Mouse (Mus musculus): ENCODE measurements around the gene Ccdc62. TPM values are rescaled to one million over a fixed set of nuclear protein-coding genes. Genes with fewer than 3 reads are reported as not detected.

Ccdc62 gene
- polyA plus RNA-seq, 1 experiment from 2014 or later, result 6.4 TPM

- H3K27ac ChIP-seq (ENCODE audit: low read depth, low read length), result no peak overlapping the region
- WGBS (ENCODE audit: insufficient replicate concordance), result 70% methylated on average over 11 of the region's 11 CpGs
These were observed 34.1 kb upstream of the Ccdc62 start for GRCm38 (mm10) chr5:123896395-123896794.

DNA sequence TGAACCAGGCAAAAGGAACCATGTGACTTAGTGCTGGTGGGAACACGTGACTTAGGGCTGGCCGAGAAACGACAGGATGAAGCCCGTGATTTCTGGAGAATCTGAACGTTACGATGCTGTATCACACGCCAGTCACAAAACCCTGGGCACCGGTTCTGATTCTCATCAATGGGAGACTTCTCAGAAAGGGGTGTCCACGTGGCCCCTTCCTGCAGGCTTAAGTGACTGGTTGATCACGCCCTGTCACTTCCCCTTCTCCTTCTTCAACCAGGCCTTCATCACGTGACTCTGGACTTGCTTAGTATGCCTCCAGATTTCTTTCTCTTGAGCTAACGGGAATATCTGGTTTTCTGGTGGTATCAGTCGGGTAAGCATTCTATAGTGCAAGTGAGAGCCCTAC is 33.1 kb upstream of the Ccdc62 start:
- Histone ChIP-seq H3K9ac (ENCODE audit: low read depth, low read length) (no peak overlapping the region), H3K27me3 (ENCODE audit: control insufficient read depth, insufficient read depth, low read length) (no peaks in the 10 kb centered on the region), H3K27ac (ENCODE audit: low read depth, low read length) (no peak overlapping the region), H3K4me3 (ENCODE audit: low read depth, low read length) (no peak overlapping the region), H3K9me3 (replicated peaks; ENCODE audit: control insufficient read depth, low read length) (no peaks in the 10 kb centered on the region), H3K4me2 (no peak overlapping the region), H3K4me1 (ENCODE audit: control insufficient read depth, insufficient read depth, low read length) (no peaks in the 10 kb centered on the region), H3K36me3 (ENCODE audit: control insufficient read depth, insufficient read depth, low read length) (no peaks in the 10 kb centered on the region)
- 74% methylated on average over 13 of the region's 13 CpGs for WGBS (ENCODE audit: insufficient replicate concordance)
- no peak for ATAC-seq (replicated peaks; ENCODE audit: insufficient number of reproducible peaks, low FRiP score, low TSS enrichment)

More at GRCm38 (mm10) chr5:123896395-123896794, 34.1 kb upstream of the Ccdc62 start:
- no peak overlapping the region for H3K4me2 ChIP-seq
- no peak overlapping the region for H3K4me3 ChIP-seq (ENCODE audit: low read depth, low read length)
- no peak for ATAC-seq (replicated peaks; ENCODE audit: insufficient number of reproducible peaks, low FRiP score, low TSS enrichment)
- H3K27me3 ChIP-seq (ENCODE audit: control insufficient read depth, insufficient read depth, low read length), result no peaks in the 10 kb centered on the region
- H3K9ac ChIP-seq (ENCODE audit: low read depth, low read length), result no peak overlapping the region
- no peaks in the 10 kb centered on the region for H3K36me3 ChIP-seq (ENCODE audit: control insufficient read depth, insufficient read depth, low read length)
- no peaks in the 10 kb centered on the region for H3K4me1 ChIP-seq (ENCODE audit: control insufficient read depth, insufficient read depth, low read length)
- no peaks in the 10 kb centered on the region for H3K9me3 ChIP-seq (replicated peaks; ENCODE audit: control insufficient read depth, low read length)

- H3K4me1 ChIP-seq (ENCODE audit: control insufficient read depth, insufficient read depth, low read length), result peaks cover 12% of the 10 kb centered on the region
- H3K9me3 ChIP-seq (replicated peaks; ENCODE audit: control insufficient read depth, low read length), result no peaks in the 10 kb centered on the region
- no peak overlapping the region for H3K4me3 ChIP-seq (ENCODE audit: low read depth, low read length)
- no peak overlapping the region for H3K9ac ChIP-seq (ENCODE audit: low read depth, low read length)
- no peak for ATAC-seq (replicated peaks; ENCODE audit: insufficient number of reproducible peaks, low FRiP score, low TSS enrichment)
- H3K4me2 ChIP-seq, result no peak overlapping the region
- 58% methylated on average over 11 of the region's 11 CpGs for WGBS (ENCODE audit: insufficient replicate concordance)
- H3K27me3 ChIP-seq (ENCODE audit: control insufficient read depth, insufficient read depth, low read length), result no peaks in the 10 kb centered on the region
- no peak overlapping the region for H3K27ac ChIP-seq (ENCODE audit: low read depth, low read length)
- H3K36me3 ChIP-seq (ENCODE audit: control insufficient read depth, insufficient read depth, low read length), result 0 out of 2 replicates have a peak, but pooled peaks cover 3% of the 10 kb centered on the region
These were observed 26.3 kb upstream of the Ccdc62 start for GRCm38 (mm10) chr5:123904059-123904672.

DNA sequence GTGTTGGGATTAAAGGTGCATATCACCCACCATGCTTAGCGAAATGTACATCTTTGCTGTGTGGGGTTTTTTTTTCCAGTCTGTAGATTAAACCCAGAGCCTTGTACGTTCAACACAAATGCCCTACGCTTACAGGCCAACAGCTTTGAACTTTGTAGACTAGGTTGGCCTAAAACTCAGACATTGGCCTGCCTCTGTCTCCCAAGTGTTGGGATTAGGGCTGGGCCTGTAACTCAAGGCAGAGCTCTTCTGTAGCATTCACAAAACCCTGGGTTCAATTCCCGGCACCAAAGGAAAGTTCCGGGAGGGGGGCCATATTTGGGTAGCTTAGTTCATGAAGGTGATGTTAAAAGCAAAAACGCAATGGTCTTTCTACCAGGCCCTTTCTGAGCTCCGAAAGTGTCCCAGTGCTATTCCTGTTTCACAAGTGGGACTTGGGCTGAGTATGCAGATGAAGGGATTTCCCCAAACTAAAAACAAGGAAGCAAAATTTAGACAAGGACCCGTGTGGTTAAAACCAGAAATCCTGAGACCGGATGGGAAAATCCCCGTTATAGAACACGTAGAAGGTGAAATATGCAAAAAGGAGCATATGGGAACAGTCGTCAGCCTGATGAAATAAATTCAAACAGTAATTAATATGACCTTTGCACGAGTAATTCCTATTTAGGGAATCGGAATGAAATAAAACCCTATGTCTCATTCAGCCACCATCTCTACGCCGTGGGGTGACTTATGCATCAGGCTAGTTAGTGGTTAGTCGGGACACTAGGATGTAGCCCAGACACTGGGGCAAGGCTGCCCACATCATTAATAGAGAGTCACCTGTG is 24.1 kb upstream of the Ccdc62 start:
- Histone ChIP-seq H3K4me1 (ENCODE audit: control insufficient read depth, insufficient read depth, low read length) (peaks cover 12% of the 10 kb centered on the region), H3K27me3 (ENCODE audit: control insufficient read depth, insufficient read depth, low read length) (no peaks in the 10 kb centered on the region), H3K36me3 (ENCODE audit: control insufficient read depth, insufficient read depth, low read length) (peaks cover 14% of the 10 kb centered on the region), H3K4me2 (peak overlapping the region; percentile 98), H3K27ac (ENCODE audit: low read depth, low read length) (no peak overlapping the region), H3K4me3 (ENCODE audit: low read depth, low read length) (peak overlapping the region; percentile 84), H3K9ac (ENCODE audit: low read depth, low read length) (0 out of 2 replicates have a peak overlapping the region, but pooled peaks have one; percentile 23), H3K9me3 (replicated peaks; ENCODE audit: control insufficient read depth, low read length) (no peaks in the 10 kb centered on the region)
- ATAC-seq (replicated peaks; ENCODE audit: insufficient number of reproducible peaks, low FRiP score, low TSS enrichment), result no peak
- 71% methylated on average over 17 of the region's 17 CpGs for WGBS (ENCODE audit: insufficient replicate concordance)

GRCm38 (mm10) chr5:123906976-123907630 is 23.4 kb upstream of the Ccdc62 start, which contains the start of gene Denr:
Denr (plus strand) TSS chr5:123907175.
- ATAC-seq (replicated peaks; ENCODE audit: insufficient number of reproducible peaks, low FRiP score, low TSS enrichment), result peak; percentile 91
- Histone ChIP-seq H3K9ac (ENCODE audit: low read depth, low read length) (peak within 1 kb of the TSS; percentile 99), H3K4me2 (peak within 1 kb of the TSS; percentile 98), H3K9me3 (replicated peaks; ENCODE audit: control insufficient read depth, low read length) (no peaks in the 10 kb centered on the region), H3K36me3 (ENCODE audit: control insufficient read depth, insufficient read depth, low read length) (peaks cover 14% of the 10 kb centered on the region), H3K4me3 (ENCODE audit: low read depth, low read length) (peak within 1 kb of the TSS; percentile 84), H3K27me3 (ENCODE audit: control insufficient read depth, insufficient read depth, low read length) (no peaks in the 10 kb centered on the region), H3K4me1 (ENCODE audit: control insufficient read depth, insufficient read depth, low read length) (peaks cover 12% of the 10 kb centered on the region), H3K27ac (ENCODE audit: low read depth, low read length) (peak within 1 kb of the TSS; percentile 89)
- under 1% methylated on average over 61 of the region's 61 CpGs for WGBS (ENCODE audit: insufficient replicate concordance)

- peak overlapping the region; percentile 89 for H3K27ac ChIP-seq (ENCODE audit: low read depth, low read length)
- peaks cover 14% of the 10 kb centered on the region for H3K36me3 ChIP-seq (ENCODE audit: control insufficient read depth, insufficient read depth, low read length)
- peak overlapping the region; percentile 84 for H3K4me3 ChIP-seq (ENCODE audit: low read depth, low read length)
- H3K27me3 ChIP-seq (ENCODE audit: control insufficient read depth, insufficient read depth, low read length), result no peaks in the 10 kb centered on the region
- peak overlapping the region; percentile 99 for H3K9ac ChIP-seq (ENCODE audit: low read depth, low read length)
- peak overlapping the region; percentile 98 for H3K4me2 ChIP-seq
- ATAC-seq (replicated peaks; ENCODE audit: insufficient number of reproducible peaks, low FRiP score, low TSS enrichment), result no peak
- WGBS (ENCODE audit: insufficient replicate concordance), result 4% methylated on average over 10 of the region's 10 CpGs
- no peaks in the 10 kb centered on the region for H3K9me3 ChIP-seq (replicated peaks; ENCODE audit: control insufficient read depth, low read length)
- H3K4me1 ChIP-seq (ENCODE audit: control insufficient read depth, insufficient read depth, low read length), result peaks cover 12% of the 10 kb centered on the region
These were observed 22.9 kb upstream of the Ccdc62 start for GRCm38 (mm10) chr5:123907631-123907977.

- Histone ChIP-seq H3K4me2 (no peak overlapping the region), H3K36me3 (ENCODE audit: control insufficient read depth, insufficient read depth, low read length) (peaks cover 12% of the 10 kb centered on the region), H3K27me3 (ENCODE audit: control insufficient read depth, insufficient read depth, low read length) (no peaks in the 10 kb centered on the region), H3K4me1 (ENCODE audit: control insufficient read depth, insufficient read depth, low read length) (peaks cover 3% of the 10 kb centered on the region), H3K9ac (ENCODE audit: low read depth, low read length) (no peak overlapping the region), H3K27ac (ENCODE audit: low read depth, low read length) (no peak overlapping the region), H3K9me3 (replicated peaks; ENCODE audit: control insufficient read depth, low read length) (no peaks in the 10 kb centered on the region), H3K4me3 (ENCODE audit: low read depth, low read length) (no peak overlapping the region)
- ATAC-seq (replicated peaks; ENCODE audit: insufficient number of reproducible peaks, low FRiP score, low TSS enrichment), result no peak
- 76% methylated on average over 3 of the region's 3 CpGs for WGBS (ENCODE audit: insufficient replicate concordance)
These were observed 15.6 kb upstream of the Ccdc62 start for GRCm38 (mm10) chr5:123914852-123915251.

- H3K9me3 ChIP-seq (replicated peaks; ENCODE audit: control insufficient read depth, low read length), result no peaks in the 10 kb centered on the region
- H3K4me2 ChIP-seq, result no peak overlapping the region
- WGBS (ENCODE audit: insufficient replicate concordance), result 93% methylated on average over 6 of the region's 6 CpGs
- no peaks in the 10 kb centered on the region for H3K27me3 ChIP-seq (ENCODE audit: control insufficient read depth, insufficient read depth, low read length)
- no peaks in the 10 kb centered on the region for H3K4me1 ChIP-seq (ENCODE audit: control insufficient read depth, insufficient read depth, low read length)
- no peak overlapping the region for H3K4me3 ChIP-seq (ENCODE audit: low read depth, low read length)
- peaks cover 20% of the 10 kb centered on the region for H3K36me3 ChIP-seq (ENCODE audit: control insufficient read depth, insufficient read depth, low read length)
- ATAC-seq (replicated peaks; ENCODE audit: insufficient number of reproducible peaks, low FRiP score, low TSS enrichment), result no peak
- H3K9ac ChIP-seq (ENCODE audit: low read depth, low read length), result no peak overlapping the region
- H3K27ac ChIP-seq (ENCODE audit: low read depth, low read length), result no peak overlapping the region
These were observed 8.4 kb upstream of the Ccdc62 start for GRCm38 (mm10) chr5:123922112-123922511.
